Mouse (Mus musculus) gastrocnemius, adult 2 months (tissue): ENCODE data around the gene Mrpl53. TPM values are rescaled to one million over a fixed set of nuclear protein-coding genes. Genes with fewer than 3 reads are reported as not detected.

Source experiments
- DNase-seq: peaks from one replicate; pipeline ENCODE4 v3.0.0; 2022
- H3K27ac ChIP-seq: fragments of 200-600 bp; 2 replicates; pipeline ENCODE4 v1.8.1; 2022; ENCODE audit warnings: mild to moderate bottlenecking
- H3K4me3 ChIP-seq: fragments of 200-600 bp; 2 replicates; pipeline ENCODE4 v1.8.1; 2022; ENCODE audit warnings: mild to moderate bottlenecking, moderate library complexity
- CTCF ChIP-seq: fragments of 200-600 bp; IDR thresholded peaks from 2 replicates; pipeline ENCODE4 v1.8.1; 2022; ENCODE audit warnings: antibody characterized with exemption, mild to moderate bottlenecking, moderate library complexity
- intact Hi-C: fragments of 180-260 bp; cut with DNase I; formaldehyde crosslinking; loops from one replicate; pipeline ENCODE4 v1.15.1; 2025
- total RNA-seq, 2 experiments: library from RNA; stranded (reverse); gene quantifications; 2 replicates each; pipeline ENCODE4 v1.2.3; 2021

Gene Mrpl53
- total RNA-seq, 2 experiments from 2014 or later: 94.7 to 121 TPM

DNA sequence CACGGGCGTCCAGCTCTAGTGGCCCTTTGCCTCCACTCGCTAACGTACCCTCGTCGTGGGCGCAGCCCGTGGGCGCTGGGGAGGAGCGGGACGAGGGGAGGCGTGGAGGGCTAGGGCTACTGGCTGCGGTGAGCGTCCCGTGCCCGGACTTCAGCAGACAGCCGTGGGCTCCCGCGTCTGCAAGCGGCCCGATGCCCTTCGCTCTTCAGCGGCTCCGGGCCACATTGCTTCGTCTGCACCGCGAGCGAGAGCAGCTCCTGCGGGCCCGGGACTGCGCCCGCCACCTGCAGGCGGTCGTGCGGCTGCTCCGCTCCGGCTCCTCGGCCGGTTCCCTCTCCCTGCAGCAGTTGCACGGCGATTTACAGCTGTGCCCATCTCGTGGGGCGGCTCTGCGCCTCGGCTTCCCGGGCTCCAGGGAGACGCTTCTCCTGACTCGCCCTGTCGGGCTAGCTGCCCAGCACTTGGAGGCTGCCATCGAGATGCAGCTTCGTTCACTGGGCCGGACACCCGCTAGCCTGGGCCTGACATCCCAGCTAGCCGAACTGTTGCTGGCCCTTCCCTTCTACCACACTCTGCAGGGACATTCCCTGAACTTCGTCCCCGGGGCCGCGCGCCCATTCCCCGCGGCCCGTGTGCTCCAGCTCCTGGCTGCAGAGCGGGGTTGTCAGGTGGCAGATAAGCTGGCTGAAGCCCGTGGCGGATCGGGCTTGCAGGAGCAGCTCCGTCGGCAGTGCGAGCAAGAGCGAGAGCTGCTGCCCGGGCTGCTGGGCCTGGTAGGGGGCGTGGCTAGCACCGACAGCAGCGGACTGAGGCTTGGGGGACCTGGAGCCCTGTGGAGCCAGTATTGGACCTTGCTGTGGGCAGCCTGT, 6.9 kb upstream of the Mrpl53 start:
- peak; percentile 65 for TF ChIP-seq CTCF
- DNase-seq: peak; percentile 79
- peak overlapping the region; percentile 92 for H3K27ac ChIP-seq
- H3K4me3 ChIP-seq: peak overlapping the region; percentile 97
- intact Hi-C loops: loop anchor here (1.0 to 10.0 kb wide), 3 partner anchors 47 to 403 kb away; partner anchors contain the start of genes Aup1, Dguok and Htra2

DNA sequence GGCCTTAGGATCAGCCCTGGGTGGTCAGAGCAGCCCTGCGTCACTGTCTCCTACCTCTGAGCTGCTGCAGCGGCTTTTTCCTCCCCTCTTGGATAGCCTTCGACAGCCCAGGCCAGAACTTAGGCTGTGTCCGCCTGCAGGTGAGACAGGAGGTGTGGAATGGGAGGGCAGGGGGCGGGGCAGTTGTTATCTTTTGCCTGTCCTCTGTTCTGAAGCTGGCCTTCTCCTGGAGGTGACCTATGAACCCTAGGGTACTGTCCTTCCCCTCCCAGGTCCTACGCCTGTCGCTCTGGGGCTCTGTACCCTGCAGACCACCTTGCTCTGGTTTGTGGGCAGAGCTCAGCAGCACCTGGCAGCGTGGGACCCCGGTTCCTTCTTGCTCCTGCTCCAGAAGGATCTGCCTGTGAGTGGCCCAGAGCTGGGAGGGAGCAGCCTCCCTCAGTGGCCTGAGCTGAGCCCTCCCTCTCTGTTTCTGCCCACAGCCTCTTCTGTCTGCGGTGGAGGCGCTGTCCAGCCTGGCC, 5.7 kb upstream of the Mrpl53 start:
- Histone ChIP-seq H3K27ac (no peak overlapping the region), H3K4me3 (peak overlapping the region; percentile 97)
- intact Hi-C loops: loop anchor here (10.0 kb wide), 1 partner anchor 402 kb away; the partner anchor contains the start of gene Dguok
- DNase-seq: peak; percentile 23
- TF ChIP-seq CTCF: no peak

DNA sequence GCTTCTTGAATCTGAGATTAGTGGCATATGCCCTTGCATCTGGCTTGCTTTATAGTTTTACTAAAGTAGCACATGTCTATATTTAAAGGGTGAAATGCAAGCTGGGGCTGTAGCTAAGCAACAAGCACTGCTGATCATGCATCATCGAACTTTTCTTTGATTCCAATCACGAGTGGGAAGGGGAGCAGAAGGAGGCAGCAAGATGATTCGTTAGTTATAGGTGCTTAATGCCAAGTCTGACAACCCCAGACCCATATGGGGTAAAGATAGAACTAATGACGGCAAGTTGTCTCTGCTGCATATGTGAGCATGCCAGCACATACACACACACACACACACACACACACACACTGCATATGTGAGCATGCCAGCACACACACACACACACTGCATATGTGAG, 4.7 kb upstream of the Mrpl53 start:
- DNase-seq: peak; percentile 8
- intact Hi-C loops: loop anchor here (10.0 kb wide), 1 partner anchor 401 kb away; the partner anchor contains the start of gene Dguok
- Histone ChIP-seq H3K4me3 (no peak overlapping the region), H3K27ac (no peak overlapping the region)
- TF ChIP-seq CTCF: no peak

DNA sequence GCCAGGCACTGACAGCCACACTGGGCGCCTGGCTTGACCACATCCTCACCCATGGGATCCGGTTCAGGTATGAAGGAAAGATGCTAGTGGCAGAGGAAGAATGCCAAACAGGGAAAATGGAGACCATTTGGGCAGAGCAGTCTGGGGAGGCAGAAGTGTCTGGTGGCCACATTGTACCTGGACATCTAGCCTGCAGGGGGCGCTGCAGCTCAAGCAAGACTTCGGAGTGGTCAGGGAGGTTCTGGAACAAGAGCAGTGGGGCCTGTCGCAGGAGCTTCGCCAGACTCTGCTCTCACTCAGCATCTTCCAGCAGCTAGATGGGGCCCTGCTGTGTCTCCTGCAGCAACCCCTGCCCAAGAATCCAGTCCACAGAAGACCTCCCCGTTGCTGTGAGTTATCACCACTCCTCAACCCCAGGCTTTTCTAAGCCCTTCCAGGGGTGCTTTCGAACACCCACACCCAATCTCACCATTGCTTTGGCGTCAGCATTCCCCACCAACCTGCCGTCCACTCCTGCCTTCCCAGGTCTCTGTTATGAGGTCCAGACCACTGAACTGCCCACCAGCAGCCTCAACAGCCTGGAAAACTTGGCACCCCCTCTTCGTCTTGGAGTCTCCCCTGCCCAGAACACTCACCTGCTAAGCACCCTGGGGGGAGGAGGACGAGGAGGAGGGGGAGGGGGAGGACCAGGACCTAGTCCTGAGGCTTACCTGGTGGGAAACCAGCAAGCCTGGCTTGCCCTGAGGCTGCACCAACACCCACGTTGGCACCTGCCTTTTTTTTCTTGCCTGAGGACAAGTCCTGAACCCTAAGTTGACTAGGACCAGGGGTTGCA, 1.1 kb upstream of the Mrpl53 start:
- peak overlapping the region; percentile 93 for H3K27ac ChIP-seq
- TF ChIP-seq CTCF: peak; percentile 81
- peak; percentile 87 for DNase-seq
- intact Hi-C loops: loop anchor here (10.0 kb wide), 1 partner anchor 397 kb away; the partner anchor contains the start of gene Dguok
- peak overlapping the region; percentile 85 for H3K4me3 ChIP-seq

DNA sequence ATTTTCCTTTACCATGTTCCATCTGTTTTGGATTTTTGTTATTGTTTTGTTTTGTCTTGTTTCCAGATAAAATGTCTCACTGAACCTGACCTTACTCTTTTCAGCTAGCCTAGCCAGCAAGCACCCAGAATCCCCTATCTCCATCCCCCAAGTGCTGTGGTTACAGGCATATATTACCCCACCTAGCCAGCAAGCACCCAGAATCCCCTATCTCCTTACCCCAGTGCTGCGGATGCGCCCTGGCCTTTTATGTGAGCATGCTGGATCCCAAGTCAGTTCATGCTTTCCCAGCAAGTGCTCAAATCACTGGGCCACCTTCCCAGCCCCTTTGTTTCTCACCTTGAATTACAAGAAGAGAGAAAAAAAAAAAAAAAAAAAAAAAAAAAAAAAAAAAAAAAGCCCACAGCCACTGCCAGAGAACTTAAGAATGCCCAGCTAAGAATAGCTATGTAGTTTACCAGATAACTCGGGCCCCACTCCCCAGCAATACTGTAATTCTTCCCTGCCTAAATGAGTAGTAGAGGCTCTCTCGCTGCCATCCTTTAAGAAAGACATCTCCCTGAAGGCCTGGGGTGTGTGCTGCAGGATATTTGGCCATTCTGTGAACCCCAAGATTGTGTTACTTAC, 2.8 kb downstream of the Mrpl53 start:
- intact Hi-C loops: no loop called here
- Histone ChIP-seq H3K27ac (no peak overlapping the region), H3K4me3 (no peak overlapping the region)
- DNase-seq: peak; percentile 8
- no peak for TF ChIP-seq CTCF

DNA sequence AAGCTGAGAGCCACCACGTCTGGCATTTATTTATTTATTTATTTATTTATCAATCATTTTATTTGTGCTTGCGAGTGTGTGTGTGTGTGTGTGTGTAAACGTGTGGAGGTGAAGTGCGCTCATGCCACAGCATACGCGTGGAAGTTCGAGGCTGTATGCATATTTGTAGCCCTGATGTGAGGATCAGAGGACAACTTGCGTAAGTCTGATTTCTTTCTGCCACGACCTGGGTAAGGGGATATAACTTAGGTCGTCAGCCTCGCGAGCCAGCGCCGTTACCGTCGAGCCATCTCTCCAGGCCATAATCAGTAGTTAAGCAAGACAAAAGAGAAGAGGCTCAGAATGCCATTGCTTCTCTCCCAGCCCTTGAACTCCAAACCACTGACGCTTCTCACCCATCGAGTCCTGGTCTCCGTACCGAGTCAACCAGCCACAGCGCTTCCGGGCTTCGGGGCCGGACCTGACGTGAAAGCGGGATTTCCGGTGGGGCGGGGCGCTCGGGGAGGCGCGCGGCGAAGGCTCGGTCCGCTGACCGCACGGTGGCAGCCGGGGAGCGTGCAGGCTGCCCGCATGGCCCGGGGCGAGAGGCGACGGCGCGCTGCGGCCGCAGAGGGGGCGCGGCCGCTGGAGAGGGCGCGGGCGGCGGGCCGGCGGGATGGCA, 6.3 kb downstream of the Mrpl53 start, which contains the start of gene Mogs:
TSS of gene Mogs (plus strand) at position 486 of the 661 bp plus-strand sequence.
- DNase-seq: peak; percentile 97
- peak; percentile 69 for TF ChIP-seq CTCF
- Histone ChIP-seq H3K4me3 (peak within 1 kb of the TSS; percentile 87), H3K27ac (peak within 1 kb of the TSS; percentile 94)
- intact Hi-C loops: no loop called here

DNA sequence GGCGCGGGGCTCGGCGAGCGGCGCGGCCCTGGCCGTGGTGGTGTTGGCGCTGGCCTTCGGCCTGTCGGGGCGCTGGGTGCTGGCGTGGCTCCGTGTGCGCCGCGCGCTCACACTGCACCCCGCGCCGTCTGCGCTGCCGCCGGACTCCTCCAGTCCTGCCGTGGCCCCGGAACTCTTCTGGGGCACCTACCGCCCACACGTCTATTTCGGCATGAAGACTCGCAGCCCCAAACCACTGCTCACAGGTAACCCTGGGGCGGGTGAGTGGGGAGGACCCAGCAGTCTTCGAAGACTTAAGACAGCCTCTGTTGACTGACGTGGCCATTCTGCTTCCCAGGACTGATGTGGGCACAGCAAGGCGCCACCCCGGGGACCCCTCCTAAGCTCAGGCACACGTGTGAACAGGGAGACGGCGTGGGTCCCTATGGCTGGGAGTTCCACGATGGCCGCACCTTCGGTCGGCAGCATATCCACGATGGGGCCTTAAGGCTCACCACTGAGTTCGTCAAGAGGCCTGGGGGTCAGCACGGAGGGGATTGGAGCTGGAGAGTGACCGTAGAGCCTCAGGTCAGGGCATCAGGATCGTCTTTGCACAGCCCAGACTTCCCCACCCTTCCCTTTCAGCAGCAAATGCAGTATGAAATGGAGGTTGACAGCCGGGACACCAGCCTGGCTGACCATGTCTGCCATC, 7.0 kb downstream of the Mrpl53 start:
- intact Hi-C loops: no loop called here
- Histone ChIP-seq H3K4me3 (peak overlapping the region; percentile 87), H3K27ac (peak overlapping the region; percentile 94)
- DNase-seq: no peak
- TF ChIP-seq CTCF: no peak

DNA sequence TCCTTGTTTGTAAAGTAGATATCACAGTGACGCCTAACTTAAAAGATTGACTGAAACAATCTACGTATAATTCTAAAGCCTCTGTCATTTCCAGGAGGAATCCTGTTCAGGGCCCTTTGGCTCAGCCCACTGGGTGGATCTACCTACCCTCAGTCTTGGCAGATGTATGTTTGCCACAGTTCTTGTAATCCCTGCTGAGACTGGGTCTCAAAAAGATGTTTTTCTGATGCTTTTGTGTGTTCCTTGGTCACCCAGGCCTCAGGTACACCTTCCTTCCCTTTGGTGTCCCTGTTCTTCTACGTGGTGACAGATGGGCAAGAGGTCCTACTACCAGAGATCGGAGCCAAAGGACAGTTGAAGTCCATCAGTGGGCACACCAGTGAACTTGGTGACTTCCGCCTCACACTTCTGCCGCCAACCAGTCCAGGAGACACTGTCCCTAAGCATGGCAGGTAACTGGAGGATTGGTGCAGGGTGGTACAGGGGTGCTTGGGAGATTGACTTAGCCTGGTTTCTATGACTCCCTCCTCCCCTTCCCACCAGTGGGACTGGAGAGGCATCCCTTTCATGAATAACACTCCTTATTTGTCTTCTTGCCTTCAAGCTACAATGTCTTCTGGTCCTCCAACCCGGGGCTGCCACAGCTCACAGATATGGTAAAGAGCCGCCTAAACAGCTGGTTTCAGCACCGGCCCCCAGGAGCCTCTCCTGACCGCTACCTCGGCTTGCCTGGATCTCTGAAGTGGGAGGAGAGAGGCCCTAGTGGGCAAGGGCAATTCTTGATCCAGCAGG, 7.7 kb downstream of the Mrpl53 start:
- peak; percentile 6 for DNase-seq
- intact Hi-C loops: no loop called here
- Histone ChIP-seq H3K27ac (0 out of 2 replicates have a peak overlapping the region, but pooled peaks have one; percentile 94), H3K4me3 (peak overlapping the region; percentile 87)
- no peak for TF ChIP-seq CTCF

DNA sequence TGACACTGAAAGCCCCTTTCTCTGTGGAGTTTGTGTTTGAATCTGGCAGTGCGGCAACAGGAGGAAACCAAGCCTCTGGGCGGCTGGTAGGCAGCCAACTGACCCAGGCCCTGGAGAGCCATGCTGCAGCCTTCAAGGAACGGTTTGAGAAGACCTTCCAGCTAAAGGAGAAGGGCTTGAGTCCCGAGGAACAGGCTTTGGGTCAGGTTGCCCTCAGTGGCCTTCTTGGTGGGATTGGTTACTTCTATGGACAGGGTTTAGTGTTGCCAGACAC, 8.3 kb downstream of the Mrpl53 start:
- intact Hi-C loops: no loop called here
- TF ChIP-seq CTCF: no peak
- Histone ChIP-seq H3K4me3 (no peak overlapping the region), H3K27ac (no peak overlapping the region)
- DNase-seq: peak; percentile 24

DNA sequence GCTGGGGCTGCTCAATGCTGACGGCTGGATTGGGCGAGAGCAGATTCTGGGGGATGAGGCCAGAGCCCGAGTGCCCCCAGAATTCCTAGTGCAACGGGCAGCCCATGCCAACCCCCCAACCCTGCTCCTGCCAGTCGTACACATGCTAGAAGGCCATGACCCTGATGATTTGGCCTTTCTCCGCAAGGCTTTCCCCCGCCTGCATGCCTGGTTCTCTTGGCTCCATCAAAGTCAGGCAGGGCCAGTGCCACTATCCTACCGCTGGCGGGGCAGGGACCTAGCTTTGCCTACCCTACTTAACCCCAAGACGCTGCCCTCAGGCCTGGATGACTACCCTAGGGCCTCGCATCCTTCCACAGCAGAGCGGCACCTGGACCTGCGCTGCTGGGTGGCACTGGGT, 8.8 kb downstream of the Mrpl53 start:
- Histone ChIP-seq H3K4me3 (no peak overlapping the region), H3K27ac (no peak overlapping the region)
- intact Hi-C loops: loop anchor here (2.0 kb wide), 1 partner anchor 39 kb away; the partner anchor contains the start of genes 1700003E16Rik and Wdr54
- DNase-seq: no peak
- TF ChIP-seq CTCF: no peak
